ENCODE assay signal across 7 mouse cellular contexts in genomic region chr7:130547635-130548175, GRCm38 (mm10). TPM values are rescaled to one million over a fixed set of nuclear protein-coding genes. Genes with fewer than 3 reads are reported as not detected.
DNase-seq lines count a peak whose midpoint lies in the region; ATAC-seq lines count a peak whose summit lies in the region.

No protein-coding gene starts in this region.

- H3K9ac ChIP-seq in lung, embryonic 15.5 days = 0 out of 2 replicates have a peak overlapping the region, but pooled peaks have one; percentile 98
- H3K9ac ChIP-seq in forebrain, embryonic 15.5 days (replicated peaks) = no peak overlapping the region
- peak overlapping the region; percentile 95; the same call in 1 of the 2 replicates for H3K9ac ChIP-seq in liver, embryonic 13.5 days

- no peak for DNase-seq in lung, postnatal 25 days (ENCODE audit: low spot score)
- no peak for DNase-seq in liver, embryonic 13.5 days
- peak; percentile 59 for DNase-seq in splenic B cell, adult 2 months (ENCODE audit: low read depth, low spot score)
- DNase-seq in right cerebral cortex, postnatal 25 days = no peak
- no peak for DNase-seq in layer of hippocampus, postnatal 10 days (ENCODE audit: low spot score in 2 of 2)

- no peak overlapping the region for H3K27ac ChIP-seq in lung, embryonic 15.5 days
- no peak overlapping the region for H3K27ac ChIP-seq in forebrain, embryonic 15.5 days (replicated peaks)
- H3K27ac ChIP-seq in liver, embryonic 13.5 days = peak overlapping the region; percentile 99; the same call in 1 of the 2 replicates

- no peak for ATAC-seq in lung, embryonic 15.5 days (ENCODE audit: borderline replicate concordance, extremely low read depth, low FRiP score, low TSS enrichment)
- ATAC-seq in forebrain, embryonic 15.5 days (replicated peaks) = no peak
- no peak for ATAC-seq in liver, embryonic 13.5 days (ENCODE audit: low read depth)

- H3K4me3 ChIP-seq in lung, embryonic 15.5 days = peak overlapping the region; percentile 99
- peak overlapping the region; percentile 100 for H3K4me3 ChIP-seq in forebrain, embryonic 15.5 days
- H3K4me3 ChIP-seq in liver, embryonic 13.5 days (replicated peaks) = peak overlapping the region; percentile 93

- H3K4me1 ChIP-seq in lung, embryonic 15.5 days = peaks cover 10% of the 10 kb centered on the region
- peaks cover 21% of the 10 kb centered on the region for H3K4me1 ChIP-seq in forebrain, embryonic 15.5 days
- H3K4me1 ChIP-seq in liver, embryonic 13.5 days (replicated peaks) = peaks cover 27% of the 10 kb centered on the region

- peak overlapping the region; percentile 80 for H3K4me2 ChIP-seq in lung, embryonic 15.5 days
- H3K4me2 ChIP-seq in forebrain, embryonic 15.5 days (replicated peaks) = no peak overlapping the region
- H3K4me2 ChIP-seq in liver, embryonic 13.5 days = peak overlapping the region; percentile 80

- H3K9me3 ChIP-seq in lung, embryonic 15.5 days = no peaks in the 10 kb centered on the region
- no peaks in the 10 kb centered on the region for H3K9me3 ChIP-seq in forebrain, embryonic 15.5 days
- no peaks in the 10 kb centered on the region for H3K9me3 ChIP-seq in liver, embryonic 13.5 days (replicated peaks)

- WGBS in lung, embryonic 15.5 days = 80% methylated on average over 12 of the region's 12 CpGs
- WGBS in forebrain, embryonic 15.5 days = 87% methylated on average over 12 of the region's 12 CpGs
- WGBS in liver, embryonic 13.5 days (ENCODE audit: insufficient replicate concordance) = 62% methylated on average over 12 of the region's 12 CpGs

- no peaks in the 10 kb centered on the region for H3K27me3 ChIP-seq in lung, embryonic 15.5 days
- H3K27me3 ChIP-seq in forebrain, embryonic 15.5 days = no peaks in the 10 kb centered on the region
- peaks cover 4% of the 10 kb centered on the region; the same call in 1 of the 2 replicates for H3K27me3 ChIP-seq in liver, embryonic 13.5 days
- no peaks in the 10 kb centered on the region for H3K27me3 ChIP-seq in splenic B cell, adult 2 months (ENCODE audit: control insufficient read depth, insufficient read depth, low read length, poor library complexity, severe bottlenecking)

- H3K36me3 ChIP-seq in lung, embryonic 15.5 days = peaks cover 19% of the 10 kb centered on the region
- peaks cover 4% of the 10 kb centered on the region; the same call in 1 of the 2 replicates for H3K36me3 ChIP-seq in forebrain, embryonic 15.5 days
- peaks cover 26% of the 10 kb centered on the region for H3K36me3 ChIP-seq in liver, embryonic 13.5 days
- H3K36me3 ChIP-seq in splenic B cell, adult 2 months (ENCODE audit: control insufficient read depth, insufficient read depth, low read length, poor library complexity, severe bottlenecking) = peaks cover 1% of the 10 kb centered on the region

RNA-seq across cellular contexts. Expression of gene Nsmce4a, which starts 25.2 kb away (rescaled TPM):
- 158 and 164 TPM in 2 replicates for polyA plus RNA-seq in lung, embryonic 15.5 days (2015; fragmentation: Nextera tagmentation; extraction: Ambion mirVana)
- 108 and 113 TPM in 2 replicates for polyA plus RNA-seq in forebrain, embryonic 15.5 days (2015; fragmentation: Nextera tagmentation; extraction: Ambion mirVana)
- polyA plus RNA-seq in liver, embryonic 13.5 days (2015; fragmentation: Nextera tagmentation; extraction: Ambion mirVana) = 115 and 120 TPM in 2 replicates
- 10 to 100 TPM; 34.4 to 36.9 TPM for total RNA-seq in layer of hippocampus, postnatal 10 days (2021)

RNA-seq across cellular contexts. Expression of gene Ate1, which starts 27.5 kb away (rescaled TPM):
- polyA plus RNA-seq in lung, embryonic 15.5 days (2015; fragmentation: Nextera tagmentation; extraction: Ambion mirVana) = 65.1 and 67.5 TPM in 2 replicates
- polyA plus RNA-seq in forebrain, embryonic 15.5 days (2015; fragmentation: Nextera tagmentation; extraction: Ambion mirVana) = 87.5 and 96.2 TPM in 2 replicates
- 28.2 and 35.1 TPM in 2 replicates for polyA plus RNA-seq in liver, embryonic 13.5 days (2015; fragmentation: Nextera tagmentation; extraction: Ambion mirVana)
- 10 to 100 TPM; 58.5 to 63.7 TPM for total RNA-seq in layer of hippocampus, postnatal 10 days (2021)

RNA-seq across cellular contexts. Expression of gene Tacc2, which starts 29.5 kb away (rescaled TPM):
- polyA plus RNA-seq in lung, embryonic 15.5 days (2015; fragmentation: Nextera tagmentation; extraction: Ambion mirVana) = 23.4 and 25.3 TPM in 2 replicates
- 53.5 and 56.5 TPM in 2 replicates for polyA plus RNA-seq in forebrain, embryonic 15.5 days (2015; fragmentation: Nextera tagmentation; extraction: Ambion mirVana)
- 2.3 and 3.0 TPM in 2 replicates for polyA plus RNA-seq in liver, embryonic 13.5 days (2015; fragmentation: Nextera tagmentation; extraction: Ambion mirVana)
- total RNA-seq in layer of hippocampus, postnatal 10 days (2021) = 10 to 100 TPM; 91.9 to 95.2 TPM
